Mouse (Mus musculus): ENCODE results near the gene Ero1l. TPM values are rescaled to one million over a fixed set of nuclear protein-coding genes. Genes with fewer than 3 reads are reported as not detected.

Gene Ero1l
- polyA plus RNA-seq, 1 experiment, result 8.6 TPM

- Histone ChIP-seq H3K4me3 (ENCODE audit: control insufficient read depth, insufficient read depth, low read length) (no peak overlapping the region), H3K4me1 (replicated peaks; ENCODE audit: control insufficient read depth, insufficient read depth, low read length) (no peaks in the 10 kb centered on the region), H3K36me3 (ENCODE audit: control insufficient read depth, insufficient read depth, low read length) (no peaks in the 10 kb centered on the region), H3K27ac (ENCODE audit: control insufficient read depth, insufficient read depth, low read length) (no peak overlapping the region), H3K27me3 (ENCODE audit: control insufficient read depth, insufficient read depth, low read length) (no peaks in the 10 kb centered on the region)
- TF ChIP-seq CTCF (IDR thresholded peaks at IDR 0.05; ENCODE audit: borderline replicate concordance, control insufficient read depth, extremely low read depth, insufficient read depth, low read length, poor library complexity) (no peak), POLR2A (IDR thresholded peaks at IDR 0.05; ENCODE audit: control insufficient read depth, extremely low read depth, insufficient read depth, low read length, poor library complexity) (no peak)
- no peak for DNase-seq
- WGBS, result 95% methylated on average over 6 of the region's 6 CpGs
These were observed 42.8 kb downstream of the Ero1l start for GRCm38 (mm10) chr14:45275816-45276215.

- DNase-seq, result no peak
- no peak overlapping the region for H3K4me3 ChIP-seq (ENCODE audit: control insufficient read depth, insufficient read depth, low read length)
- no peaks in the 10 kb centered on the region for H3K27me3 ChIP-seq (ENCODE audit: control insufficient read depth, insufficient read depth, low read length)
- no peak overlapping the region for H3K27ac ChIP-seq (ENCODE audit: control insufficient read depth, insufficient read depth, low read length)
- TF ChIP-seq CTCF (IDR thresholded peaks at IDR 0.05; ENCODE audit: borderline replicate concordance, control insufficient read depth, extremely low read depth, insufficient read depth, low read length, poor library complexity) (no peak), POLR2A (IDR thresholded peaks at IDR 0.05; ENCODE audit: control insufficient read depth, extremely low read depth, insufficient read depth, low read length, poor library complexity) (no peak)
- no peaks in the 10 kb centered on the region for H3K4me1 ChIP-seq (replicated peaks; ENCODE audit: control insufficient read depth, insufficient read depth, low read length)
- WGBS, result 99% methylated on average over 3 of the region's 3 CpGs
- H3K36me3 ChIP-seq (ENCODE audit: control insufficient read depth, insufficient read depth, low read length), result no peaks in the 10 kb centered on the region
These were observed 54.6 kb downstream of the Ero1l start for GRCm38 (mm10) chr14:45263831-45264592.

- Histone ChIP-seq H3K27me3 (ENCODE audit: control insufficient read depth, insufficient read depth, low read length) (no peaks in the 10 kb centered on the region), H3K27ac (ENCODE audit: control insufficient read depth, insufficient read depth, low read length) (no peak overlapping the region), H3K4me3 (ENCODE audit: control insufficient read depth, insufficient read depth, low read length) (no peak overlapping the region), H3K36me3 (ENCODE audit: control insufficient read depth, insufficient read depth, low read length) (no peaks in the 10 kb centered on the region), H3K4me1 (replicated peaks; ENCODE audit: control insufficient read depth, insufficient read depth, low read length) (no peaks in the 10 kb centered on the region)
- TF ChIP-seq POLR2A (IDR thresholded peaks at IDR 0.05; ENCODE audit: control insufficient read depth, extremely low read depth, insufficient read depth, low read length, poor library complexity), result no peak
- no peak for TF ChIP-seq CTCF (IDR thresholded peaks at IDR 0.05; ENCODE audit: borderline replicate concordance, control insufficient read depth, extremely low read depth, insufficient read depth, low read length, poor library complexity)
- DNase-seq, result no peak
- WGBS, result 88% methylated on average over 4 of the region's 4 CpGs
These were observed 67.0 kb downstream of the Ero1l start for GRCm38 (mm10) chr14:45251548-45252076.

GRCm38 (mm10) chr14:45241613-45242012 lies 77.0 kb downstream of the Ero1l start:
- Histone ChIP-seq H3K4me1 (replicated peaks; ENCODE audit: control insufficient read depth, insufficient read depth, low read length) (no peaks in the 10 kb centered on the region), H3K4me3 (ENCODE audit: control insufficient read depth, insufficient read depth, low read length) (no peak overlapping the region), H3K36me3 (ENCODE audit: control insufficient read depth, insufficient read depth, low read length) (no peaks in the 10 kb centered on the region), H3K27ac (ENCODE audit: control insufficient read depth, insufficient read depth, low read length) (no peak overlapping the region), H3K27me3 (ENCODE audit: control insufficient read depth, insufficient read depth, low read length) (no peaks in the 10 kb centered on the region)
- 93% methylated on average over 1 of the region's 1 CpGs for WGBS
- peak; percentile 18 for DNase-seq
- TF ChIP-seq CTCF (IDR thresholded peaks at IDR 0.05; ENCODE audit: borderline replicate concordance, control insufficient read depth, extremely low read depth, insufficient read depth, low read length, poor library complexity) (no peak), POLR2A (IDR thresholded peaks at IDR 0.05; ENCODE audit: control insufficient read depth, extremely low read depth, insufficient read depth, low read length, poor library complexity) (no peak)

- WGBS, result 59% methylated on average over 2 of the region's 2 CpGs
- no peak for DNase-seq
- TF ChIP-seq POLR2A (IDR thresholded peaks at IDR 0.05; ENCODE audit: control insufficient read depth, extremely low read depth, insufficient read depth, low read length, poor library complexity) (no peak), CTCF (IDR thresholded peaks at IDR 0.05; ENCODE audit: borderline replicate concordance, control insufficient read depth, extremely low read depth, insufficient read depth, low read length, poor library complexity) (no peak)
- H3K4me3 ChIP-seq (ENCODE audit: control insufficient read depth, insufficient read depth, low read length), result no peak overlapping the region
- H3K27ac ChIP-seq (ENCODE audit: control insufficient read depth, insufficient read depth, low read length), result no peak overlapping the region
- H3K27me3 ChIP-seq (ENCODE audit: control insufficient read depth, insufficient read depth, low read length), result no peaks in the 10 kb centered on the region
- no peaks in the 10 kb centered on the region for H3K36me3 ChIP-seq (ENCODE audit: control insufficient read depth, insufficient read depth, low read length)
- no peaks in the 10 kb centered on the region for H3K4me1 ChIP-seq (replicated peaks; ENCODE audit: control insufficient read depth, insufficient read depth, low read length)
These were observed 79.5 kb downstream of the Ero1l start for GRCm38 (mm10) chr14:45239042-45239441.

Other genes starting within 250 kb of the Ero1l start
- gene Gpr137c, start 99.1 kb downstream of the Ero1l start, polyA plus RNA-seq (2012; rRNA removed), result 9.0 and 12.7 TPM in 2 replicates
- 7.0 and 10.8 TPM in 2 replicates for gene Txndc16, start 98.4 kb downstream of the Ero1l start, polyA plus RNA-seq (2012; rRNA removed)
- 29.4 and 38.0 TPM in 2 replicates for gene Psmc6, start 11.0 kb upstream of the Ero1l start, polyA plus RNA-seq (2012; rRNA removed)
- 22.6 and 44.7 TPM in 2 replicates for gene Styx, start 32.3 kb upstream of the Ero1l start, polyA plus RNA-seq (2012; rRNA removed)
- gene Gnpnat1, start 86.1 kb upstream of the Ero1l start, polyA plus RNA-seq (2012; rRNA removed), result 3.6 and 4.0 TPM in 2 replicates
- 3.9 and 8.2 TPM in 2 replicates for gene Fermt2, start 211.3 kb upstream of the Ero1l start, polyA plus RNA-seq (2012; rRNA removed)

Measured in thymus, adult 2 months (tissue).